Mouse (Mus musculus): Measurements from ENCODE around the gene Metap1d. TPM values are rescaled to one million over a fixed set of nuclear protein-coding genes. Genes with fewer than 3 reads are reported as not detected.

Gene Metap1d
- polyA plus RNA-seq, 1 experiment from 2014 or later, result 17.0 TPM

- Histone ChIP-seq H3K4me3 (ENCODE audit: low read depth, low read length) (no peak overlapping the region), H3K4me2 (replicated peaks; ENCODE audit: low read depth) (no peak overlapping the region), H3K36me3 (ENCODE audit: control insufficient read depth, insufficient read depth, low read length) (no peaks in the 10 kb centered on the region), H3K9me3 (ENCODE audit: control insufficient read depth, low read length) (no peaks in the 10 kb centered on the region), H3K27me3 (ENCODE audit: control insufficient read depth, insufficient read depth, low read length) (peaks cover 24% of the 10 kb centered on the region; the same call in 1 of the 2 replicates), H3K4me1 (replicated peaks; ENCODE audit: control insufficient read depth, insufficient read depth) (no peaks in the 10 kb centered on the region), H3K27ac (replicated peaks) (no peak overlapping the region), H3K9ac (ENCODE audit: low read length) (no peak overlapping the region)
- WGBS, result 36% methylated on average over 4 of the region's 4 CpGs
- DNase-seq (ENCODE audit: low spot score) (no peak), ATAC-seq (ENCODE audit: low FRiP score, low TSS enrichment) (no peak)
- TF ChIP-seq EP300 (optimal IDR thresholded peaks at IDR 0.05) (no peak), CTCF (IDR thresholded peaks at IDR 0.05; ENCODE audit: low read depth) (no peak)
Observed at GRCm38 (mm10) chr2:71523431-71523830, 70.4 kb downstream of the Metap1d start.

GRCm38 (mm10) chr2:71524763-71525162 is 71.7 kb downstream of the Metap1d start:
- DNase-seq (ENCODE audit: low spot score), result no peak
- H3K9me3 ChIP-seq (ENCODE audit: control insufficient read depth, low read length), result no peaks in the 10 kb centered on the region
- H3K9ac ChIP-seq (ENCODE audit: low read length), result no peak overlapping the region
- H3K4me1 ChIP-seq (replicated peaks; ENCODE audit: control insufficient read depth, insufficient read depth), result peaks cover 4% of the 10 kb centered on the region; the same call in 1 of the 2 replicates
- no peak for ATAC-seq (ENCODE audit: low FRiP score, low TSS enrichment)
- no peak overlapping the region for H3K27ac ChIP-seq (replicated peaks)
- H3K4me3 ChIP-seq (ENCODE audit: low read depth, low read length), result no peak overlapping the region
- no peak overlapping the region for H3K4me2 ChIP-seq (replicated peaks; ENCODE audit: low read depth)
- H3K36me3 ChIP-seq (ENCODE audit: control insufficient read depth, insufficient read depth, low read length), result no peaks in the 10 kb centered on the region
- H3K27me3 ChIP-seq (ENCODE audit: control insufficient read depth, insufficient read depth, low read length), result peaks cover 36% of the 10 kb centered on the region; the same call in 1 of the 2 replicates
- TF ChIP-seq CTCF (IDR thresholded peaks at IDR 0.05; ENCODE audit: low read depth) (no peak), EP300 (optimal IDR thresholded peaks at IDR 0.05) (no peak)
- WGBS, result 31% methylated on average over 13 of the region's 13 CpGs

- TF ChIP-seq CTCF (IDR thresholded peaks at IDR 0.05; ENCODE audit: low read depth), result no peak
- TF ChIP-seq EP300 (optimal IDR thresholded peaks at IDR 0.05), result no peak
- Histone ChIP-seq H3K27me3 (ENCODE audit: control insufficient read depth, insufficient read depth, low read length) (peaks cover 44% of the 10 kb centered on the region), H3K4me2 (replicated peaks; ENCODE audit: low read depth) (no peak overlapping the region), H3K9ac (ENCODE audit: low read length) (no peak overlapping the region), H3K27ac (replicated peaks) (no peak overlapping the region), H3K4me3 (ENCODE audit: low read depth, low read length) (peak overlapping the region; percentile 4; the same call in 1 of the 2 replicates), H3K4me1 (replicated peaks; ENCODE audit: control insufficient read depth, insufficient read depth) (peaks cover 4% of the 10 kb centered on the region; the same call in 1 of the 2 replicates), H3K36me3 (ENCODE audit: control insufficient read depth, insufficient read depth, low read length) (no peaks in the 10 kb centered on the region), H3K9me3 (ENCODE audit: control insufficient read depth, low read length) (no peaks in the 10 kb centered on the region)
- DNase-seq (ENCODE audit: low spot score) (no peak), ATAC-seq (ENCODE audit: low FRiP score, low TSS enrichment) (no peak)
- WGBS, result 7% methylated on average over 10 of the region's 10 CpGs
Observed at GRCm38 (mm10) chr2:71526595-71527322, 73.7 kb downstream of the Metap1d start.

GRCm38 (mm10) chr2:71527323-71528013 is 74.4 kb downstream of the Metap1d start:
- H3K4me2 ChIP-seq (replicated peaks; ENCODE audit: low read depth), result no peak overlapping the region
- TF ChIP-seq CTCF (IDR thresholded peaks at IDR 0.05; ENCODE audit: low read depth) (no peak), EP300 (optimal IDR thresholded peaks at IDR 0.05) (no peak)
- ATAC-seq (ENCODE audit: low FRiP score, low TSS enrichment), result no peak
- H3K9me3 ChIP-seq (ENCODE audit: control insufficient read depth, low read length), result no peaks in the 10 kb centered on the region
- peaks cover 4% of the 10 kb centered on the region; the same call in 1 of the 2 replicates for H3K4me1 ChIP-seq (replicated peaks; ENCODE audit: control insufficient read depth, insufficient read depth)
- peaks cover 48% of the 10 kb centered on the region for H3K27me3 ChIP-seq (ENCODE audit: control insufficient read depth, insufficient read depth, low read length)
- no peak overlapping the region for H3K9ac ChIP-seq (ENCODE audit: low read length)
- no peak overlapping the region for H3K27ac ChIP-seq (replicated peaks)
- peak overlapping the region; percentile 4; the same call in 1 of the 2 replicates for H3K4me3 ChIP-seq (ENCODE audit: low read depth, low read length)
- no peaks in the 10 kb centered on the region for H3K36me3 ChIP-seq (ENCODE audit: control insufficient read depth, insufficient read depth, low read length)
- 5% methylated on average over 24 of the region's 24 CpGs for WGBS
- DNase-seq (ENCODE audit: low spot score), result no peak

- Histone ChIP-seq H3K27ac (replicated peaks) (no peak within 1 kb of the TSS), H3K4me1 (replicated peaks; ENCODE audit: control insufficient read depth, insufficient read depth) (peaks cover 4% of the 10 kb centered on the region; the same call in 1 of the 2 replicates), H3K4me3 (ENCODE audit: low read depth, low read length) (peak within 1 kb of the TSS; percentile 45), H3K4me2 (replicated peaks; ENCODE audit: low read depth) (peak within 1 kb of the TSS; percentile 68), H3K36me3 (ENCODE audit: control insufficient read depth, insufficient read depth, low read length) (no peaks in the 10 kb centered on the region), H3K9me3 (ENCODE audit: control insufficient read depth, low read length) (no peaks in the 10 kb centered on the region), H3K9ac (ENCODE audit: low read length) (no peak within 1 kb of the TSS), H3K27me3 (ENCODE audit: control insufficient read depth, insufficient read depth, low read length) (peaks cover 55% of the 10 kb centered on the region)
- ATAC-seq (ENCODE audit: low FRiP score, low TSS enrichment) (no peak), DNase-seq (ENCODE audit: low spot score) (no peak)
- TF ChIP-seq CTCF (IDR thresholded peaks at IDR 0.05; ENCODE audit: low read depth), result no peak
- TF ChIP-seq EP300 (optimal IDR thresholded peaks at IDR 0.05), result no peak
- WGBS, result 4% methylated on average over 26 of the region's 26 CpGs
Observed at GRCm38 (mm10) chr2:71528014-71528713, 75.1 kb downstream of the Metap1d start, which contains the start of gene Dlx1. TSS of gene Dlx1 (plus strand) at chr2:71528113.

Data from stomach, postnatal 0 days (tissue).